In genomic region chr7:64569676-64570075, GRCm38 (mm10) we compare ENCODE assay signal across 15 mouse cellular contexts.
DNase-seq lines count a peak whose midpoint lies in the region; ATAC-seq and TF ChIP-seq lines count a peak whose summit lies in the region.
"Had no signal": no experiment of that assay in that cellular context is flagged by ENCODE, and none has a peak within 500 bp of the region (broad histone marks: within the 10 kb centered on the region; RNA-seq: fewer than 3 reads in every experiment).

No protein-coding gene starts in this region.

- TF ChIP-seq POLR2A in liver, adult 2 months (IDR thresholded peaks at IDR 0.05; ENCODE audit: extremely low read depth, insufficient read depth, low read length), result no peak

- no peak overlapping the region for H3K9ac ChIP-seq in forebrain, embryonic 12.5 days
- no peak overlapping the region for H3K9ac ChIP-seq in forebrain, embryonic 13.5 days
- H3K9ac ChIP-seq in liver, adult 2 months (ENCODE audit: low read depth, low read length), result no peak overlapping the region
- no peak overlapping the region for H3K9ac ChIP-seq in liver, embryonic 12.5 days
- H3K9ac ChIP-seq in forebrain, embryonic 15.5 days (replicated peaks), result no peak overlapping the region
- H3K9ac ChIP-seq: limb, embryonic 12.5 days had no signal

- ATAC-seq in forebrain, embryonic 12.5 days (ENCODE audit: low FRiP score), result 0 out of 2 replicates have a peak, but pooled peaks have one; percentile 34
- no peak; the same call in 1 of the 2 replicates for ATAC-seq in forebrain, embryonic 13.5 days
- no peak for ATAC-seq in liver, embryonic 12.5 days
- ATAC-seq in Patski, result no peak
- 0 out of 2 replicates have a peak, but pooled peaks have one; percentile 9 for ATAC-seq in forebrain, embryonic 15.5 days (replicated peaks)

- in situ Hi-C loops in Patski (cut with MboI; ENCODE audit: low pct_unique_long_range_greater_than_20kb), result no loop called here

- H3K4me3 ChIP-seq in forebrain, embryonic 12.5 days (replicated peaks), result no peak overlapping the region
- no peak overlapping the region for H3K4me3 ChIP-seq in forebrain, embryonic 13.5 days
- H3K4me3 ChIP-seq in liver, adult 2 months (ENCODE audit: insufficient read depth, low read depth, low read length), result no peak overlapping the region
- no peak overlapping the region for H3K4me3 ChIP-seq in liver, embryonic 12.5 days
- no peak overlapping the region for H3K4me3 ChIP-seq in forebrain, embryonic 15.5 days
- H3K4me3 ChIP-seq: heart, embryonic 10.5 days; limb, embryonic 12.5 days; megakaryocyte, embryonic 14.5 days had no signal

- peak; percentile 2 for DNase-seq in liver, adult 2 months (ENCODE audit: extremely low read depth, low read depth, low spot score)
- DNase-seq in Patski (ENCODE audit: low read depth, low spot score), result peak; percentile 20
- no peak for DNase-seq in thymus, postnatal 0 days (ENCODE audit: low spot score)
- DNase-seq in cerebellum, adult 8-10 months, result no peak
- DNase-seq: cerebellum, postnatal 25 days; gastrocnemius, postnatal 10 days; heart, postnatal 4 days; kidney, adult 11 months had no signal

- POLR2A ChIA-PET in Patski (lab: Charles Lee), result no interaction called here

- no peak for TF ChIP-seq CTCF in liver, adult 2 months (IDR thresholded peaks at IDR 0.05; ENCODE audit: low read depth, low read length)
- TF ChIP-seq CTCF in Patski (IDR thresholded peaks at IDR 0.05), result no peak

- no peak overlapping the region for H3K27ac ChIP-seq in forebrain, embryonic 12.5 days
- no peak overlapping the region for H3K27ac ChIP-seq in forebrain, embryonic 13.5 days
- no peak overlapping the region for H3K27ac ChIP-seq in liver, adult 2 months (replicated peaks; ENCODE audit: insufficient read depth, low read depth, low read length)
- H3K27ac ChIP-seq in liver, embryonic 12.5 days, result no peak overlapping the region
- no peak overlapping the region for H3K27ac ChIP-seq in forebrain, embryonic 15.5 days (replicated peaks)
- H3K27ac ChIP-seq: heart, embryonic 10.5 days; limb, embryonic 12.5 days had no signal

- H3K79me2 ChIP-seq in liver, adult 2 months (ENCODE audit: control insufficient read depth, insufficient read depth, low read length), result no peaks in the 10 kb centered on the region

- 47% methylated on average over 7 of the region's 7 CpGs for WGBS in forebrain, embryonic 12.5 days
- WGBS in forebrain, embryonic 13.5 days, result 50% methylated on average over 7 of the region's 7 CpGs
- 59% methylated on average over 7 of the region's 7 CpGs for WGBS in liver, adult 2 months
- 47% methylated on average over 7 of the region's 7 CpGs for WGBS in liver, embryonic 12.5 days (ENCODE audit: insufficient replicate concordance)
- WGBS in forebrain, embryonic 15.5 days, result 37% methylated on average over 7 of the region's 7 CpGs

- CTCF ChIA-PET in Patski (lab: Charles Lee), result no interaction called here

- no peak overlapping the region for H3K4me2 ChIP-seq in forebrain, embryonic 12.5 days
- H3K4me2 ChIP-seq in forebrain, embryonic 13.5 days, result no peak overlapping the region
- no peak overlapping the region for H3K4me2 ChIP-seq in liver, embryonic 12.5 days
- no peak overlapping the region for H3K4me2 ChIP-seq in forebrain, embryonic 15.5 days (replicated peaks)
- H3K4me2 ChIP-seq: limb, embryonic 12.5 days had no signal

- H3K9me3 ChIP-seq in forebrain, embryonic 12.5 days, result no peaks in the 10 kb centered on the region
- H3K9me3 ChIP-seq in forebrain, embryonic 13.5 days (replicated peaks), result no peaks in the 10 kb centered on the region
- H3K9me3 ChIP-seq in liver, embryonic 12.5 days (replicated peaks), result no peaks in the 10 kb centered on the region
- H3K9me3 ChIP-seq in forebrain, embryonic 15.5 days, result no peaks in the 10 kb centered on the region
- H3K9me3 ChIP-seq: heart, embryonic 10.5 days; limb, embryonic 12.5 days had no signal

- no peaks in the 10 kb centered on the region for H3K36me3 ChIP-seq in forebrain, embryonic 12.5 days (replicated peaks)
- no peaks in the 10 kb centered on the region for H3K36me3 ChIP-seq in forebrain, embryonic 13.5 days (ENCODE audit: poor library complexity, severe bottlenecking)
- H3K36me3 ChIP-seq in liver, adult 2 months (ENCODE audit: control insufficient read depth, insufficient read depth, low read length), result no peaks in the 10 kb centered on the region
- H3K36me3 ChIP-seq in liver, embryonic 12.5 days, result no peaks in the 10 kb centered on the region
- no peaks in the 10 kb centered on the region for H3K36me3 ChIP-seq in forebrain, embryonic 15.5 days
- H3K36me3 ChIP-seq: heart, embryonic 10.5 days; limb, embryonic 12.5 days had no signal

- H3K4me1 ChIP-seq in forebrain, embryonic 12.5 days, result peaks cover 28% of the 10 kb centered on the region
- peaks cover 28% of the 10 kb centered on the region for H3K4me1 ChIP-seq in forebrain, embryonic 13.5 days
- H3K4me1 ChIP-seq in liver, adult 2 months (ENCODE audit: control insufficient read depth, insufficient read depth, low read length), result no peaks in the 10 kb centered on the region
- no peaks in the 10 kb centered on the region for H3K4me1 ChIP-seq in liver, embryonic 12.5 days
- peaks cover 22% of the 10 kb centered on the region; the same call in 1 of the 2 replicates for H3K4me1 ChIP-seq in forebrain, embryonic 15.5 days
- H3K4me1 ChIP-seq: heart, embryonic 10.5 days; limb, embryonic 12.5 days; megakaryocyte, embryonic 14.5 days had no signal

- no peaks in the 10 kb centered on the region for H3K27me3 ChIP-seq in forebrain, embryonic 12.5 days
- no peaks in the 10 kb centered on the region for H3K27me3 ChIP-seq in forebrain, embryonic 13.5 days
- H3K27me3 ChIP-seq in liver, adult 2 months (ENCODE audit: control insufficient read depth, insufficient read depth, low read length), result no peaks in the 10 kb centered on the region
- H3K27me3 ChIP-seq in liver, embryonic 12.5 days (replicated peaks), result no peaks in the 10 kb centered on the region
- peaks cover 5% of the 10 kb centered on the region for H3K27me3 ChIP-seq in Patski
- H3K27me3 ChIP-seq in forebrain, embryonic 15.5 days, result no peaks in the 10 kb centered on the region
- H3K27me3 ChIP-seq: limb, embryonic 12.5 days; megakaryocyte, embryonic 14.5 days had no signal

Comparison
In these comparisons a context has a peak if more than half of its experiments do, and no peak if none do; other contexts are left out.
1. ATAC-seq: peak in forebrain, embryonic 12.5 days (single experiment) and forebrain, embryonic 15.5 days (single experiment); none in forebrain, embryonic 13.5 days (single experiment), liver, embryonic 12.5 days (single experiment) and Patski (single experiment).
2. DNase-seq: peak in liver, adult 2 months (single experiment) and Patski (single experiment); none in thymus, postnatal 0 days (single experiment) and cerebellum, adult 8-10 months (single experiment).